Mouse (Mus musculus) gastrocnemius, postnatal 14 days (tissue): Measurements from ENCODE around the gene Tenm4. TPM values are rescaled to one million over a fixed set of nuclear protein-coding genes. Genes with fewer than 3 reads are reported as not detected.

Experiments used
- DNase-seq: peaks from one replicate; pipeline ENCODE4 v3.0.0; 2021; ENCODE audit warnings: mixed read lengths
- intact Hi-C: fragments of 180-260 bp; cut with DNase I; formaldehyde crosslinking; loops from one replicate; pipeline ENCODE4 v1.15.1; 2025; ENCODE audit warnings: low total_unique reads
- total RNA-seq, 2 experiments: library from RNA; stranded (reverse); gene quantifications; 2 replicates each; pipeline ENCODE4 v1.2.3; 2021

Gene Tenm4
- total RNA-seq, 2 experiments from 2014 or later, result 3.9 to 6.5 TPM

GRCm38 (mm10) chr7:96536313-96536880 is 365.4 kb downstream of the Tenm4 start:
- DNase-seq, result no peak
- intact Hi-C loops, result no loop called here

GRCm38 (mm10) chr7:96539248-96540034 is 368.4 kb downstream of the Tenm4 start:
- intact Hi-C loops, result no loop called here
- no peak for DNase-seq

DNA sequence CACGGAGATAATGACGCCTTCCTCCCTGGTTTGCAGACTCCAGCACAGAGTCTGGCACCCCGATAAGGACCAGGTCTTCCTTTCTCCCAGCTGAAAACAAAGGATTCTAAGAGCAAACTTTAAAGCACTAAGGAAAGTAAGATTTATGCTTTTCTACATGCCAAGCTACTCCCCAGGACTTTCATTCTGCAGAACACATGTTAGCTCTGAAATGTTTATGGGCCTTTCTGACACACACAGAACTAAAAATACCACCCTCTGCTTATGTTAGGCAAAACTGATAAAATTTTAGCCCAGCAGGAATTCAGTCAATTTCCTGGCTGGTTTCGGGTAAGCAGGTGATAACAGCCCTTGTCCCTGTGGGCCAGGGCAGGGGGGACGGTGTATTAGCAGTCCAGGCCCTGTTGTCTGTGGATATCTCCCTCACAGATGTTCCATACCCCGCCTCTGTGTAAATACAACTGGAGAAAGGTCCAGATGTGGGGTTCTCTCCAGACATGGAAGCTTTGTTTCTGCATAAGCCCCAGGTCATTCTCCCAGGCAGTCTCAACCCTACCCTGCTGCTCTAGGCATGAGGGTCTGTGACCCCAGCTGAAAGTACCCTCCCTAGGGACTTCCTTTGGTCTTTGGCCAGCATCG is 369.5 kb downstream of the Tenm4 start:
- intact Hi-C loops, result no loop called here
- DNase-seq, result no peak

DNA sequence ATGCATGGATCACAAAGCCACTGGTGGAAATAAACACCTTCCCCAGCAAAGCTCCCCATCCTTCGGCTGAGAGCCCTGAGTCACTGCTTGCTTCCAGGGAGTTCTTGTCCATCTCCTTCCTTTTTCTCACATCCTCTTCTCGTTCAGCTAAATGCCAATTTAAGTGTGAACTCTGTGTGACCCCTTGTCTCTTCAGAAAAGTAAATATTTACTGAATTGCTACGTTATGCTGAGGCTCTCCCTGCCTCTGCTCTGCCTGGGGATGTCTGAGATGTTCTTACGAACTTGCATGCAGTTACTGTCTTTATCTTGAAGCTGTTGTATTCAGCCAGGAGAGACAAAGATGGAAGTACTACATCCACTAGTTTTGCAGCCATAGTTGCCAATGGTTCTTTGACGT is 374.9 kb downstream of the Tenm4 start:
- DNase-seq, result no peak
- intact Hi-C loops, result no loop called here

GRCm38 (mm10) chr7:96551809-96552208 is 380.8 kb downstream of the Tenm4 start:
- intact Hi-C loops, result no loop called here
- no peak for DNase-seq

DNA sequence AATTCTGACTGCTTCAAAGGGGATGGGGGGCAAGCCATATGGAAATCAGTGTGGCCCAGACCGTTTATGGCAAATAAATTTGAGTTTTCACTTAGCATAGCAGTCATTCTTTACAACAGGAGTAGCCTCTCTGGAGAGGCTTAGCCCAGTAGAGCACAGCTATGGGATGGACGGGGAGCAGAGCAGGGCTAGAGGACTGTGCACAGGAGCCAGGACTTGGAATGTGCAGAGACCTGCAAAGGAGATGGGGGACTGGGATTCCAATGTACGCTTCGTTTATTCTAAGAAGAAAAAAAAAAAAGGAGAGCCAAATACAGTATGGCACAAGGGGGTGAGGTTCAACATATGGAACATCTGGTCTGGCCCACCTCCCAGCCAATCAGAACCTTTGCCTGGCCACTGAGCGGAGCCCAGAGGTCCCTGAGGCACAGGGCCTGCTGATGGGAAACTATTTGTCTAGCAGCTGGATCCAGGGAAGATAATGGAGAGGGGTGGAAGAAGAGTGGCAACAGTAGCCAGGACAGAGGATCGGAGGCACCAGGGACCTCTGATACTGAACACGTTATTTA is 381.3 kb downstream of the Tenm4 start:
- no peak for DNase-seq
- intact Hi-C loops, result no loop called here

- DNase-seq, result peak; percentile 21
- intact Hi-C loops, result no loop called here
Measured at GRCm38 (mm10) chr7:96554277-96554690, 383.2 kb downstream of the Tenm4 start.

DNA sequence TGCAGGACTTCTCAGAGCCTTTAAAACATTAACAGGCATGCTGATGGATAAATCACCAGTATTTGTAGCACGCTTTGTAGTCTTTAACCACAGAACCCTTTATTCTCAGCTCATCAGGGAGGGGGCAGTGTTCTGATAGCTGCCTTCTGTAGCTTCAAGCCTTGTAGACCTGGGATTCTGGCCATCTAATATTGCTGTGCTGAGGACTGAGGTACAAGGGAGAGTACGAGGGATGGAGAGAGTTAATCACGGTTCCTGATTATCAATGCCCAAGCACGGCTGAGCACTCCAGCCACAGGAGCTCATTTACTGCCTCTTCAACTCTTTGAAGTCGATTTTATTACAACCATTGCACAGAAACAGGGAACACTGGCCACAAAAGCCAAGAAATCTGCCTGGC is 384.2 kb downstream of the Tenm4 start:
- DNase-seq, result no peak
- intact Hi-C loops, result no loop called here

DNA sequence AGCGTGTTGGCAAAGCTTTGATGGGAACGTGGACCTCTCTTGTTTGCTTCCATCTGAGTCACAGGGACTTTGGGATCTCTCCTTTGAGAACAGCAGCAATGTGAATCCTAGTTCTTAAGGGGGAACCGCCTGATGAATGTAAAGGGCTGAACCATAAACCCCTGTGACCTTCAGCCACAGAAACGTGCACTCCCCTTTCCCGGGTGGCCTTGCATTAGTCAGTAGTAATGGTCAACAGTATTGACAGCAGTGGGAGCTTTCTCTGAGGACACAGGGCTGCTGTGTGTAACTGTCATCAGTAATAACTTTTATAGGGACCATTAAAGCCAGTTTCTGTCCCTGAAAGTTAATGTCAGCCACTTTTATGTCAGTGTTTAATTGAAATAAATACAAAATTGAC is 385.7 kb downstream of the Tenm4 start:
- DNase-seq, result no peak
- intact Hi-C loops, result no loop called here

DNA sequence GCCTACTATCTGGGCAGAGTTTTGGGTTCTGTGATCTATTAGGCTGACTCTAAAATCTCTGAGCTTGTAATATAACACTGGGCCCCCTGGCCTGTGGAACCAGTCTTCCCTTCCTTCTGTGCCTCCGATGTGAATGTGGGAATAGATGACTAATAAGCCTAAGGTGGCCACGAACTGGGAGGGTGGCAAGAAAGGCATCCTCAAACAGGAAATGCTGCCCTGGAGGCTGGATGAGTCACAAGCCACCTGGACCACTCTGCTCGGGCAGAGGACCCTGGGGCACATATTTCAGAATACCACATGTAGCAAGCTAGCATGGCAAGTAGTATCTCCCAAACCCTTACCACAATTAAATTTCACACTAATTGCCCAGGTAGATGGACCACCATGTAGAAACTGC is 391.8 kb downstream of the Tenm4 start:
- DNase-seq, result no peak
- intact Hi-C loops, result no loop called here

GRCm38 (mm10) chr7:96563329-96564065 is 392.5 kb downstream of the Tenm4 start:
- intact Hi-C loops, result no loop called here

GRCm38 (mm10) chr7:96565806-96566205 is 394.8 kb downstream of the Tenm4 start:
- peak; percentile 64 for DNase-seq
- intact Hi-C loops, result no loop called here

More at GRCm38 (mm10) chr7:96563329-96564065, 392.5 kb downstream of the Tenm4 start:
- DNase-seq, result no peak

GRCm38 (mm10) chr7:96566260-96566659 is 395.2 kb downstream of the Tenm4 start:
- no peak for DNase-seq
- intact Hi-C loops, result no loop called here

DNA sequence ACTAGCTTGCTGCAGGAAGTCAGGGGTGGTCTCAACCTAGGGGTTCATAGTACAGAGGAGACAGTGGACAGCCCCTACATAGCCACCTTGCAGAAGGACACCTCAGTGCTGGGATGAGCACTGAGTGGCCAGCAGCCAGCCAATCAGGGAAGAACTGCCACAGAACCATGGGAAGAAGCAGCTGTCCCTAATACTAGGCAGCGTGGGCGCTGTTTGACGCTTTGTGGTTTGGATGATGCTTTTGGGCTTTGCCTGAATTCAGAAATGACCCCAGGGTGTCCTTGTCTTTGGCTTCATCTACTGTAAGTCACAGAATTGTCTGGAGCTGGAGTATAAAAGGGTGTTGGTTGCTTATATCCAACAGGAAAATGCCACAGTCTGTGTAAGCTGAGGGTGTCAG is 397.0 kb downstream of the Tenm4 start:
- intact Hi-C loops, result no loop called here

GRCm38 (mm10) chr7:96570965-96571364 is 399.9 kb downstream of the Tenm4 start:
- no peak for DNase-seq

More for the DNA sequence above, 397.0 kb downstream of the Tenm4 start:
- DNase-seq, result no peak

DNA sequence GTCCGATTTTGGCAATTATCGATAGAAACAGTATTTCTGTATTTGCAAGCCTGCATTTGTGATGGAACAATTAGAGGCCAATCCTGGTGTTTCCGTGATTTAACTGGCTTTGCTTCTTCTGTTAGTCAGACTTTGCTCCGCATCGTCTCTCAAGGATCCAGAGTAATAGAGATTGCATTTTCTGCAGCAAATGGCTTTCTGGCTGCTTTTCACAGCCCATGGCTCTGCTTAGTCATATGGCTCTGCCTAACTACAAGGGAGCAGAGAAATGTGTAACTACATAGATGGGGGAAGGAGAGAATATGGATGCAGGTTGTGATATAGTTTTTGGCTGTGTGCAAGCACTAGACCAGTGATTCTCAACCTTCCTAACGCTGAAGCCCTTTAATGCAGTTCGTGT is 401.9 kb downstream of the Tenm4 start:
- intact Hi-C loops, result no loop called here

More at GRCm38 (mm10) chr7:96570965-96571364, 399.9 kb downstream of the Tenm4 start:
- intact Hi-C loops, result no loop called here

GRCm38 (mm10) chr7:96575202-96575650 is 404.2 kb downstream of the Tenm4 start:
- intact Hi-C loops, result no loop called here
- peak; percentile 82 for DNase-seq

More for the DNA sequence above, 401.9 kb downstream of the Tenm4 start:
- no peak for DNase-seq

DNA sequence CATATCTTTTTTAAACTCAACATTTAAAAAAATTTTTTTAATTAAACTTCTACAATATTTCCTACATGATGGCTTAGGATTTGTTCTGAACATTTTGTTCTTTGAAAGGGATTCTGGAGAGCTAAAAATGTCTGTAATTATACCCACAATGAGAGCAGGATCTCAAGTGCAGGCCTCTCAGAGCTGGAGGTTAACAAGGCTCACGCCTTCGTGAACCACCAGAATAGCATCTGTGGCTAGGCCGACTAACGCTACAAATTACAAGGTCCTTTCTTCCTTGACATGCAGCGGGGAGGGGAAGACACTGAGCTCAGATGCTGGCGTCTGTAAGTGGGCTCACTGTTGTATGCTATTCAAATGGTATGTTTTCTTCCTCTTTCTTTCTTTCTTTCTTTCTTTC is 411.7 kb downstream of the Tenm4 start:
- intact Hi-C loops, result no loop called here

GRCm38 (mm10) chr7:96587403-96587802 is 416.4 kb downstream of the Tenm4 start:
- intact Hi-C loops, result no loop called here
- DNase-seq, result no peak

More for the DNA sequence above, 411.7 kb downstream of the Tenm4 start:
- no peak for DNase-seq

GRCm38 (mm10) chr7:96588567-96588966 is 417.5 kb downstream of the Tenm4 start:
- DNase-seq, result no peak
- intact Hi-C loops, result no loop called here
